In genomic region chr7:43672581-43673260, GRCm38 (mm10) we compare ENCODE assay signal across 8 mouse cellular contexts. TPM values are rescaled to one million over a fixed set of nuclear protein-coding genes. Genes with fewer than 3 reads are reported as not detected.
DNase-seq lines count a peak whose midpoint lies in the region; ATAC-seq lines count a peak whose summit lies in the region.

No protein-coding gene starts in this region.

- H3K4me3 ChIP-seq in hindbrain, embryonic 10.5 days = peak overlapping the region; percentile 75
- H3K4me3 ChIP-seq in liver, embryonic 12.5 days = peak overlapping the region; percentile 73
- peak overlapping the region; percentile 61 for H3K4me3 ChIP-seq in neural tube, embryonic 12.5 days

- H3K4me2 ChIP-seq in liver, embryonic 12.5 days = peak overlapping the region; percentile 78
- peak overlapping the region; percentile 75 for H3K4me2 ChIP-seq in neural tube, embryonic 12.5 days (replicated peaks)

- 20% methylated on average over 10 of the region's 10 CpGs for WGBS in hindbrain, embryonic 10.5 days
- WGBS in liver, embryonic 12.5 days (ENCODE audit: insufficient replicate concordance) = 21% methylated on average over 10 of the region's 10 CpGs
- 18% methylated on average over 10 of the region's 10 CpGs for WGBS in neural tube, embryonic 12.5 days

- ATAC-seq in liver, embryonic 12.5 days = no peak
- peak; percentile 31; the same call in 1 of the 2 replicates for ATAC-seq in neural tube, embryonic 12.5 days (ENCODE audit: low FRiP score, low read depth)

- H3K9ac ChIP-seq in liver, embryonic 12.5 days = peak overlapping the region; percentile 80
- H3K9ac ChIP-seq in neural tube, embryonic 12.5 days = peak overlapping the region; percentile 67

- H3K4me1 ChIP-seq in hindbrain, embryonic 10.5 days (replicated peaks) = peaks cover 13% of the 10 kb centered on the region
- peaks cover 20% of the 10 kb centered on the region for H3K4me1 ChIP-seq in liver, embryonic 12.5 days
- H3K4me1 ChIP-seq in neural tube, embryonic 12.5 days = peaks cover 8% of the 10 kb centered on the region

- no peaks in the 10 kb centered on the region for H3K27me3 ChIP-seq in hindbrain, embryonic 10.5 days (ENCODE audit: insufficient read depth, poor library complexity, severe bottlenecking)
- H3K27me3 ChIP-seq in liver, embryonic 12.5 days (replicated peaks) = no peaks in the 10 kb centered on the region
- no peaks in the 10 kb centered on the region for H3K27me3 ChIP-seq in neural tube, embryonic 12.5 days (replicated peaks)

- H3K36me3 ChIP-seq in hindbrain, embryonic 10.5 days = peaks cover 35% of the 10 kb centered on the region
- H3K36me3 ChIP-seq in liver, embryonic 12.5 days = peaks cover 39% of the 10 kb centered on the region
- peaks cover 32% of the 10 kb centered on the region for H3K36me3 ChIP-seq in neural tube, embryonic 12.5 days

- H3K27ac ChIP-seq in hindbrain, embryonic 10.5 days = peak overlapping the region; percentile 90
- H3K27ac ChIP-seq in liver, embryonic 12.5 days = 0 out of 2 replicates have a peak overlapping the region, but pooled peaks have one; percentile 30
- H3K27ac ChIP-seq in neural tube, embryonic 12.5 days = no peak overlapping the region

- intact Hi-C loops in heart, postnatal 36 days (cut with DNase I) = loop anchor here (1.0 to 5.0 kb wide), 2 partner anchors 93 to 205 kb away; partner anchors contain the start of gene Zfp719

- peaks cover 18% of the 10 kb centered on the region; the same call in 1 of the 2 replicates for H3K9me3 ChIP-seq in hindbrain, embryonic 10.5 days
- H3K9me3 ChIP-seq in liver, embryonic 12.5 days (replicated peaks) = no peaks in the 10 kb centered on the region
- no peaks in the 10 kb centered on the region; the same call in 1 of the 2 replicates for H3K9me3 ChIP-seq in neural tube, embryonic 12.5 days

- peak; percentile 90 for DNase-seq in heart, adult 11 months
- DNase-seq in heart, postnatal 36 days = no peak
- DNase-seq in NIH3T3 (ENCODE audit: low read depth) = peak; percentile 52
- peak; percentile 24 for DNase-seq in hindbrain, embryonic 10.5 days (ENCODE audit: low spot score)
- DNase-seq in spleen, adult 18-20 months = no peak
- DNase-seq in right cerebral cortex, postnatal 4 days = no peak

RNA-seq across cellular contexts. Expression of gene Ctu1, which starts 0.9 kb away (rescaled TPM):
- 1 to 10 TPM; 3.4 to 3.5 TPM for total RNA-seq in heart, postnatal 36 days (2021)
- 17.5 and 19.1 TPM in 2 replicates for polyA plus RNA-seq in hindbrain, embryonic 10.5 days (2016; fragmentation: Nextera tagmentation; extraction: Ambion mirVana)
- 5.9 and 8.0 TPM in 2 replicates for polyA plus RNA-seq in liver, embryonic 12.5 days (2016; fragmentation: Nextera tagmentation; extraction: Ambion mirVana)
- 19.6 and 19.9 TPM in 2 replicates for polyA plus RNA-seq in neural tube, embryonic 12.5 days (2016; fragmentation: Nextera tagmentation; extraction: Ambion mirVana)

RNA-seq across cellular contexts. Expression of gene Siglece, which starts 12.8 kb away (rescaled TPM):
- total RNA-seq in heart, postnatal 36 days (2021) = 1 to 10 TPM in 1 of 2 experiments, under 1 TPM in 1; 0.94 to 1.3 TPM
- polyA plus RNA-seq in hindbrain, embryonic 10.5 days (2016; fragmentation: Nextera tagmentation; extraction: Ambion mirVana) = 0.36 and 0.52 TPM in 2 replicates
- 0.79 and 1.6 TPM in 2 replicates for polyA plus RNA-seq in liver, embryonic 12.5 days (2016; fragmentation: Nextera tagmentation; extraction: Ambion mirVana)
- 0.18 and 0.30 TPM in 2 replicates for polyA plus RNA-seq in neural tube, embryonic 12.5 days (2016; fragmentation: Nextera tagmentation; extraction: Ambion mirVana)

RNA-seq across cellular contexts. Expression of gene Klk14, which starts 17.5 kb away (rescaled TPM):
- total RNA-seq in heart, postnatal 36 days (2021) = under 1 TPM; 0.22 to 0.31 TPM
- polyA plus RNA-seq in hindbrain, embryonic 10.5 days (2016; fragmentation: Nextera tagmentation; extraction: Ambion mirVana) = not detected in 2 replicates
- polyA plus RNA-seq in liver, embryonic 12.5 days (2016; fragmentation: Nextera tagmentation; extraction: Ambion mirVana) = not detected in 2 replicates
- polyA plus RNA-seq in neural tube, embryonic 12.5 days (2016; fragmentation: Nextera tagmentation; extraction: Ambion mirVana) = not detected in 2 replicates

RNA-seq across cellular contexts. Expression of gene Ceacam18, which starts 38.2 kb away (rescaled TPM):
- total RNA-seq in heart, postnatal 36 days (2021) = not detected
- polyA plus RNA-seq in hindbrain, embryonic 10.5 days (2016; fragmentation: Nextera tagmentation; extraction: Ambion mirVana) = not detected in 2 replicates
- polyA plus RNA-seq in liver, embryonic 12.5 days (2016; fragmentation: Nextera tagmentation; extraction: Ambion mirVana) = not detected in 2 replicates
- polyA plus RNA-seq in neural tube, embryonic 12.5 days (2016; fragmentation: Nextera tagmentation; extraction: Ambion mirVana) = not detected in 2 replicates

RNA-seq across cellular contexts. Expression of gene Klk13, which starts 39.6 kb away (rescaled TPM):
- total RNA-seq in heart, postnatal 36 days (2021) = not detected
- polyA plus RNA-seq in hindbrain, embryonic 10.5 days (2016; fragmentation: Nextera tagmentation; extraction: Ambion mirVana) = 0.24 and 0.31 TPM in 2 replicates
- 0.10 and 0.27 TPM in 2 replicates for polyA plus RNA-seq in liver, embryonic 12.5 days (2016; fragmentation: Nextera tagmentation; extraction: Ambion mirVana)
- 0.10 TPM in 1 of 2 replicates, not detected in the other for polyA plus RNA-seq in neural tube, embryonic 12.5 days (2016; fragmentation: Nextera tagmentation; extraction: Ambion mirVana)

Comparison
In these comparisons a context has a peak if more than half of its experiments do, and no peak if none do; other contexts are left out.
1. DNase-seq: peak in heart, adult 11 months (single experiment), NIH3T3 (single experiment) and hindbrain, embryonic 10.5 days (single experiment); none in heart, postnatal 36 days (0 of 2), spleen, adult 18-20 months (0 of 2) and right cerebral cortex, postnatal 4 days (single experiment).
2. Peak in every context shown above with its lines, with median percentiles within 50 percentile points of each other: H3K4me3 ChIP-seq.